Mouse (Mus musculus): ENCODE results near the gene Tecpr1.

DNA sequence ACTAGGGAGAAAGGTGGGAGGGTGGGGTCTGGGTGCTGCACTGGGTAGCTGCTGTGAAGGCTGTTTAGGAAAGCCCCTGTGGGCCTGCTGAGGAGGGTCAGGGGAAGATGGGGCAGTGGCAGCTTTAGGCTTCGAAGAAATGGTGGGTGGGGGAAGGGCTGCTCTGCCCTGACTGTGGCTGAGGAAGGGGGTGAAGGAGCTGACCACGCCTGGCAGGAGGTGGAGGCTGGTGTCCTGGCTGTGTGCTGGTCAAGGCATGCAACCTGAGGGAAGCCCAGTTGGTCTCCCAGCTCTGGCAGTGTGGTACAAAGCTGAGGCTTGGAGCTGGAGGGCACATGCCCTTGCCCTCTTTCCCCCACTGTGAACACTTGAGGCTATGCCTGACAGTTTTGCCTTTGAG, 35.3 kb upstream of the Tecpr1 start:
- TF ChIP-seq CTCF (IDR thresholded peaks at IDR 0.05; ENCODE audit: low read depth, low read length) = no peak
- TF ChIP-seq POLR2A (IDR thresholded peaks at IDR 0.05; ENCODE audit: extremely low read depth, insufficient read depth, low read length) = no peak

Measured in liver, adult 2 months (tissue).